ENCODE assay signal across 8 mouse cellular contexts in the genomic region with DNA sequence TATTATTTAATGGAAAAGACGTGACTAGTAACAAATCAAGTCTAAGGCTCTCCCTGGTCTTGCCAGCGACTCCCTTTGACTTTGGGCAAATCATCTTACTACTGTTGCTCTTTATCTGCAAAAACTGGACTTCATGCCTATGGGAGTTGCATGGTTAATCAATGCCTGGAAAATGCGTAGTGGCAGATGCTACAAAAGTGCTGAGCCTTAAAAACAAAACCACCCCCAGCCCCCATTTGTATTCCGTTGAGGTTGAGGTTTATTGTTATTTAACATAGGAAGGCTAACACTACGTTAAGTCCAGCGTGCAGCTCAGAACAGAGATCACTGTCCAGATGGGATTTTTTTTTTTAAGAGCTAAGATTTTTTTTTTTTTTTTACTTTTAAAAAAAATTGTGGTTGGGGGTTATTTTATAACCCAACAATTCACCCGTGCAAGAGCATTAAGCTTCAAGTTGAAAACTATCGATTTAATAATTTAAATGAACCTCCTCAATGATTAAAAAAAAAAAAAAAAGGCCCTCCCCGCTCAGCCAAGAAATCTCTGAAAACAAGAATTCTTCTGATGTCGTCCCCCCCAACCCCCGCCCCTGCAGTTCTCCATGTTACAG.
DNase-seq lines count a peak whose midpoint lies in the region; ATAC-seq lines count a peak whose summit lies in the region.

No protein-coding gene starts in this region.

- peak overlapping the region; percentile 96 for H3K4me2 ChIP-seq in liver, embryonic 11.5 days
- H3K4me2 ChIP-seq in stomach, embryonic 15.5 days = peak overlapping the region; percentile 80

- no peaks in the 10 kb centered on the region for H3K9me3 ChIP-seq in megakaryocyte, embryonic 14.5 days
- no peaks in the 10 kb centered on the region for H3K9me3 ChIP-seq in forebrain, embryonic 10.5 days
- no peaks in the 10 kb centered on the region for H3K9me3 ChIP-seq in liver, embryonic 11.5 days (ENCODE audit: control insufficient read depth, low read length)
- H3K9me3 ChIP-seq in stomach, embryonic 15.5 days = no peaks in the 10 kb centered on the region

- H3K9ac ChIP-seq in liver, embryonic 11.5 days (ENCODE audit: low read depth, low read length) = no peak overlapping the region
- peak overlapping the region; percentile 87; the same call in 1 of the 2 replicates for H3K9ac ChIP-seq in stomach, embryonic 15.5 days

- peak overlapping the region; percentile 98 for H3K4me3 ChIP-seq in megakaryocyte, embryonic 14.5 days (replicated peaks)
- H3K4me3 ChIP-seq in forebrain, embryonic 10.5 days = peak overlapping the region; percentile 79
- peak overlapping the region; percentile 85 for H3K4me3 ChIP-seq in liver, embryonic 11.5 days (ENCODE audit: low read depth, low read length)
- H3K4me3 ChIP-seq in stomach, embryonic 15.5 days (replicated peaks) = peak overlapping the region; percentile 83

- WGBS in forebrain, embryonic 10.5 days = 4% methylated on average over 11 of the region's 11 CpGs
- 10% methylated on average over 11 of the region's 11 CpGs for WGBS in liver, embryonic 11.5 days
- WGBS in stomach, embryonic 15.5 days = 3% methylated on average over 11 of the region's 11 CpGs

- peak overlapping the region; percentile 99 for H3K27ac ChIP-seq in forebrain, embryonic 10.5 days
- H3K27ac ChIP-seq in liver, embryonic 11.5 days (ENCODE audit: low read depth, low read length) = no peak overlapping the region
- H3K27ac ChIP-seq in stomach, embryonic 15.5 days = peak overlapping the region; percentile 100

- ATAC-seq in megakaryocyte, adult 5-6 weeks (ENCODE audit: poor library complexity, severe bottlenecking) = no peak
- no peak for ATAC-seq in liver, embryonic 11.5 days (replicated peaks; ENCODE audit: low FRiP score)
- ATAC-seq in stomach, embryonic 15.5 days (ENCODE audit: insufficient read depth, low FRiP score, low read depth) = no peak
- ATAC-seq in monocyte, adult 5-6 weeks (replicated peaks; ENCODE audit: insufficient number of reproducible peaks, low FRiP score, low TSS enrichment, poor library complexity, severe bottlenecking) = no peak

- no peaks in the 10 kb centered on the region for H3K27me3 ChIP-seq in megakaryocyte, embryonic 14.5 days (replicated peaks)
- H3K27me3 ChIP-seq in forebrain, embryonic 10.5 days (ENCODE audit: poor library complexity, severe bottlenecking) = no peaks in the 10 kb centered on the region
- no peaks in the 10 kb centered on the region for H3K27me3 ChIP-seq in liver, embryonic 11.5 days (replicated peaks; ENCODE audit: control insufficient read depth, insufficient read depth, low read length)
- H3K27me3 ChIP-seq in stomach, embryonic 15.5 days (replicated peaks) = no peaks in the 10 kb centered on the region

- DNase-seq in forebrain, embryonic 10.5 days (ENCODE audit: extremely low spot score, low spot score) = no peak
- DNase-seq in liver, embryonic 11.5 days (ENCODE audit: low spot score) = no peak
- DNase-seq in gastrocnemius, postnatal 10 days = no peak
- no peak for DNase-seq in urinary bladder, postnatal 36 days (ENCODE audit: low spot score in 2 of 2)

- peaks cover 22% of the 10 kb centered on the region for H3K4me1 ChIP-seq in megakaryocyte, embryonic 14.5 days
- H3K4me1 ChIP-seq in forebrain, embryonic 10.5 days = peaks cover 31% of the 10 kb centered on the region
- no peaks in the 10 kb centered on the region; the same call in 1 of the 2 replicates for H3K4me1 ChIP-seq in liver, embryonic 11.5 days (replicated peaks; ENCODE audit: control insufficient read depth, insufficient read depth, low read length)
- H3K4me1 ChIP-seq in stomach, embryonic 15.5 days = peaks cover 7% of the 10 kb centered on the region

- H3K36me3 ChIP-seq in megakaryocyte, embryonic 14.5 days (replicated peaks; ENCODE audit: low read length) = peaks cover 3% of the 10 kb centered on the region
- H3K36me3 ChIP-seq in forebrain, embryonic 10.5 days (replicated peaks) = no peaks in the 10 kb centered on the region
- no peaks in the 10 kb centered on the region for H3K36me3 ChIP-seq in liver, embryonic 11.5 days (ENCODE audit: control insufficient read depth, insufficient read depth, low read length)
- no peaks in the 10 kb centered on the region for H3K36me3 ChIP-seq in stomach, embryonic 15.5 days
